Mouse (Mus musculus) liver, adult 2 months (tissue): ENCODE results near the gene Hspa4.

ENCODE experiments used
- CTCF ChIP-seq: fragments of 200-500 bp; IDR thresholded peaks from 2 replicates; pipeline ENCODE4 v1.5.1; 2011; ENCODE audit warnings: low read depth, low read length, control low read depth
- POLR2A ChIP-seq: fragments of 200-500 bp; IDR thresholded peaks from 2 replicates; pipeline ENCODE4 v1.6.1; 2011; ENCODE audit warnings: low read length, control low read depth; ENCODE audit not compliant: insufficient read depth; ENCODE audit errors: extremely low read depth

- TF ChIP-seq CTCF: no peak
- no peak for TF ChIP-seq POLR2A
These were observed 26.9 kb downstream of the Hspa4 start for GRCm38 (mm10) chr11:53273313-53273712.
